Mouse (Mus musculus) kidney, postnatal 0 days (tissue): Measurements from ENCODE around the gene Fnbp1l. TPM values are rescaled to one million over a fixed set of nuclear protein-coding genes. Genes with fewer than 3 reads are reported as not detected.

Experiments used
- ATAC-seq: fragments of 200-750 bp; cut with Nextera tagmentation; replicated peaks from 2 replicates; pipeline ENCODE4 v1.8.0; 2017; ENCODE audit warnings: low read depth, moderate number of reproducible peaks, moderate TSS enrichment, moderate library complexity; ENCODE audit not compliant: low FRiP score
- DNase-seq: peaks from one replicate; pipeline ENCODE4 v3.0.0-alpha.2; 2016; ENCODE audit warnings: low spot score
- H3K27ac ChIP-seq: fragments of 300-500 bp; sonication (generic); 2 replicates; pipeline ENCODE4 v1.5.1; 2014; ENCODE audit warnings: mild to moderate bottlenecking
- H3K27me3 ChIP-seq: fragments of 300-500 bp; sonication (generic); 2 replicates; pipeline ENCODE4 v1.6.1; 2014; ENCODE audit warnings: low read length, mixed read lengths; ENCODE audit not compliant: insufficient read depth
- H3K36me3 ChIP-seq: fragments of 300-500 bp; sonication (generic); 2 replicates; pipeline ENCODE4 v1.6.1; 2014; ENCODE audit warnings: low read length, mixed read lengths; ENCODE audit not compliant: insufficient read depth
- H3K4me1 ChIP-seq: fragments of 300-500 bp; sonication (generic); replicated peaks from 2 replicates; pipeline ENCODE4 v1.6.1; 2014; ENCODE audit warnings: antibody characterized with exemption, low read length, mixed read lengths; ENCODE audit not compliant: insufficient read depth
- H3K4me2 ChIP-seq: fragments of 300-500 bp; sonication (generic); 2 replicates; pipeline ENCODE4 v1.6.1; 2014; ENCODE audit warnings: mild to moderate bottlenecking, low read length, moderate library complexity, mixed read lengths
- H3K4me3 ChIP-seq: fragments of 300-500 bp; sonication (generic); replicated peaks from 2 replicates; pipeline ENCODE4 v1.5.1; 2014; ENCODE audit warnings: low read depth, low read length
- H3K9ac ChIP-seq: fragments of 300-500 bp; sonication (generic); 2 replicates; pipeline ENCODE4 v1.6.1; 2014; ENCODE audit warnings: low read depth, low read length
- H3K9me3 ChIP-seq: fragments of 300-500 bp; sonication (generic); replicated peaks from 2 replicates; pipeline ENCODE4 v1.6.1; 2016; ENCODE audit warnings: low read length, inconsistent platforms, mixed read lengths
- CTCF ChIP-seq: IDR thresholded peaks from 2 replicates; pipeline ENCODE4 v1.5.1; 2016; ENCODE audit warnings: antibody characterized with exemption, low read depth, mild to moderate bottlenecking, moderate library complexity
- WGBS: fragments of 180-500 bp; shearing (Covaris S2); extraction: QIAGEN DNeasy Blood & Tissue Kit; methylation state at CpG from one replicate; pipeline ENCODE4 v1.1.7; 2014; 5-methylcytosine and 5-hydroxymethylcytosine counted together
- polyA plus RNA-seq: library from polyadenylated mRNA; unstranded; fragments of >200 nt; fragmentation: Nextera tagmentation; extraction: Ambion mirVana; gene quantifications from 2 replicates; pipeline ENCODE4 v1.2.1, GENCODE M21; 2015

Fnbp1l gene
- polyA plus RNA-seq, 1 experiment from 2014 or later: 35.5 TPM

- Histone ChIP-seq H3K4me2 (no peak overlapping the region), H3K4me1 (0 out of 2 replicates have a peak, but pooled peaks cover 6% of the 10 kb centered on the region), H3K9ac (no peak overlapping the region), H3K9me3 (no peaks in the 10 kb centered on the region), H3K36me3 (no peaks in the 10 kb centered on the region), H3K4me3 (no peak overlapping the region), H3K27me3 (no peaks in the 10 kb centered on the region), H3K27ac (no peak overlapping the region)
- DNase-seq (no peak), ATAC-seq (no peak)
- no peak for TF ChIP-seq CTCF
- 69% methylated on average over 6 of the region's 6 CpGs for WGBS
Observed at GRCm38 (mm10) chr3:122627846-122628245, 8.3 kb upstream of the Fnbp1l start.

GRCm38 (mm10) chr3:122624591-122624990 is 5.1 kb upstream of the Fnbp1l start:
- H3K27ac ChIP-seq: no peak overlapping the region
- no peaks in the 10 kb centered on the region for H3K36me3 ChIP-seq
- no peak for TF ChIP-seq CTCF
- no peak overlapping the region for H3K9ac ChIP-seq
- WGBS: 38% methylated on average over 6 of the region's 6 CpGs
- H3K27me3 ChIP-seq: no peaks in the 10 kb centered on the region
- no peak overlapping the region for H3K4me2 ChIP-seq
- ATAC-seq: no peak
- H3K4me1 ChIP-seq: peaks cover 6% of the 10 kb centered on the region; the same call in 1 of the 2 replicates
- DNase-seq: peak; percentile 44
- H3K9me3 ChIP-seq: no peaks in the 10 kb centered on the region
- H3K4me3 ChIP-seq: no peak overlapping the region

DNA sequence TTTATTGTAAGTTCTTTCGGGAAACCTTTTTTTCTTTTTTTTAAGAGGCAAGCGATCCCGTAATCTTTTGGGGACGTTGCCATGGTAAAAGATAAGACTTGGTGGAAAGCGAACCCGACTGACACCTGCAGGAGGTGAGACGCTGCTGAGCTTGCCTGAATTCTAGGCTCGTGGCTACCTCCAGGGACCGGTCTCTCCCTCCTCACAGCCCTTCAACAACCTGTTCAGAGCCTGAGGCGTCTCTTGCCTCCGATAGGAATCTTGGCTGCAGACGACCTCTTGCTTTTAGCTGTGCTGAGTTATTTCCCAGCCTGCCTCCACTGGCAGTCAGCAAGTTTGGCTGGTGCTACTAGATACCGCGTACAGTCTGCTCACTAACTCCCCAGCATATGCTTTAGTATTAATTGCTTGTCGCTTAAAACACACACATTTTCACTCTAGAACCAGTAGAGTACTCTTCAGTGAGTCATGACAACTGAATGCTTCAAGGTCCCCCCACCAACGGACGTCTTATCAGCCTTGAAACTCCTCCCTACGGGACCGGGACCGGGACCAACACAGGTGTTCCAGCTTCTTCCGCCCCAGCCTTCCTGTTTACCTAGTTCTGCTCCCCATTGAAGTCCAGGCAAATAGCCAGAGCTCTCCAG is 893 bp upstream of the Fnbp1l start:
- no peaks in the 10 kb centered on the region for H3K36me3 ChIP-seq
- H3K9ac ChIP-seq: peak overlapping the region; percentile 99
- H3K4me3 ChIP-seq: peak overlapping the region; percentile 87
- TF ChIP-seq CTCF: 0 out of 2 replicates have a peak, but pooled peaks have one; percentile 23
- peak overlapping the region; percentile 99 for H3K27ac ChIP-seq
- no peaks in the 10 kb centered on the region for H3K9me3 ChIP-seq
- H3K4me2 ChIP-seq: peak overlapping the region; percentile 85
- DNase-seq (peak; percentile 72), ATAC-seq (peak; percentile 23)
- H3K27me3 ChIP-seq: no peaks in the 10 kb centered on the region
- under 1% methylated on average over 21 of the region's 21 CpGs for WGBS
- peaks cover 3% of the 10 kb centered on the region; the same call in 1 of the 2 replicates for H3K4me1 ChIP-seq

- peak; percentile 56; the same call in 1 of the 2 replicates for ATAC-seq
- Histone ChIP-seq H3K9ac (peak overlapping the region; percentile 99), H3K27ac (peak overlapping the region; percentile 99), H3K36me3 (no peaks in the 10 kb centered on the region), H3K4me1 (peaks cover 3% of the 10 kb centered on the region; the same call in 1 of the 2 replicates), H3K27me3 (no peaks in the 10 kb centered on the region), H3K4me3 (peak overlapping the region; percentile 87), H3K4me2 (peak overlapping the region; percentile 85), H3K9me3 (no peaks in the 10 kb centered on the region)
- 2% methylated on average over 20 of the region's 20 CpGs for WGBS
- TF ChIP-seq CTCF: no peak
- DNase-seq: no peak
Observed at GRCm38 (mm10) chr3:122619931-122620284, 393 bp upstream of the Fnbp1l start.

DNA sequence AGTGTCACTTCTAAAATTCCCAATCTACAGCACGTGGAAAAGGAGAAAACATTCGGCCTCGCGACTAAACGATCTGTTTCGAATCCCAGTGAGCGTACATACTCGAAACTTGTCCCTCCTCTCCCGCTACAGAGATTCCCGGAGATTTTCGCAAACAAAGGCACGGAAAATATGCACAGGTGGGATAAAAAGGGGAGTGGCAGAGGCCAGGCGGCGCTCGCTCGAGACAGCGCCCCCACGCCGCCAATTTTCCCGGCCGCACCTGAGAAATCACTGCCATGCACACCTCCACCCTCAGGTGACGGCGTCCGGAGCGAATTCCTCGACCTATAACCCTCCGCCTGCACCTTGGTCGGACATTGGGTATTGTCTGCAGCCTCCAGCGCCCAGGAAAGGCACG is 1.1 kb downstream of the Fnbp1l start:
- Histone ChIP-seq H3K27me3 (no peaks in the 10 kb centered on the region), H3K4me2 (peak overlapping the region; percentile 85), H3K36me3 (no peaks in the 10 kb centered on the region), H3K9me3 (no peaks in the 10 kb centered on the region), H3K4me3 (peak overlapping the region; percentile 87), H3K9ac (peak overlapping the region; percentile 99), H3K27ac (peak overlapping the region; percentile 99), H3K4me1 (peaks cover 4% of the 10 kb centered on the region; the same call in 1 of the 2 replicates)
- 0 out of 2 replicates have a peak, but pooled peaks have one; percentile 22 for ATAC-seq
- WGBS: under 1% methylated on average over 30 of the region's 30 CpGs
- TF ChIP-seq CTCF: peak; percentile 62
- peak; percentile 41 for DNase-seq

DNA sequence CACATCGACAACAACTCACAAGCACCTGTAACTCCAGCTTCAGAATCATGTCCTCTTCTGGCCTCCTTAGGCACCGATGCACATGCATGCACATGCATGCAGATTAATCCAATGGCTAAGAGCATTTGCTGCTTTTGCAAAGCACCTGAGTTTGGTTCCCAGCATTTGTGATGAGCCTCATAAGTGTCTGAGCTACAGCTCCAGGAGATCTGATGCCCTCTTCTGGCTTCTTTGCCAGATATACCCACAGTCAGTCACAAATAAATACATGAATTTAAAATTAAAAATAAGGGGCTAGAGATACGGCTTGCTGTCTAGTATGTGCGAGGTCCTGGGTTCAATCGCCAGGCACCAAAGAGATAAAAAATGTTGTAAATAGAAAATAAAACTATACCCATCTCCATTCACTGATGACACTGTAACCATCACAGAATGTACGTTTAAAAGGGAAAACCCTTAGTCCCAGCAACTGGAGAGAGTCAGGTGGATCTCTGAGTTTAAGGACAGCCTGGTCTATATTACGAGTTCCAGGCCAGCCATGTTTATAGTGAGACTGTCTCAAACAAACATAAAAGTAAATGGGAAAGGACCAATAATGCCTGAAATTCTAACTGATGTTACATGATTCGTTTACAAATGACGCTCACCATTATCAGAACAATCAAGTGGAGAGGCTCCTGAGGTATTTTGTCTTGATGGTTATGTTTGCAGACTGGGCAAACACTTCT is 1.7 kb downstream of the Fnbp1l start:
- DNase-seq: no peak
- peak overlapping the region; percentile 87 for H3K4me3 ChIP-seq
- TF ChIP-seq CTCF: peak; percentile 53
- no peaks in the 10 kb centered on the region for H3K9me3 ChIP-seq
- peak overlapping the region; percentile 85 for H3K4me2 ChIP-seq
- 39% methylated on average over 9 of the region's 9 CpGs for WGBS
- no peak for ATAC-seq
- peaks cover 7% of the 10 kb centered on the region; the same call in 1 of the 2 replicates for H3K4me1 ChIP-seq
- no peaks in the 10 kb centered on the region for H3K27me3 ChIP-seq
- peak overlapping the region; percentile 99 for H3K9ac ChIP-seq
- H3K27ac ChIP-seq: peak overlapping the region; percentile 99; the same call in 1 of the 2 replicates
- no peaks in the 10 kb centered on the region for H3K36me3 ChIP-seq
